Comparison of ENCODE assay signal across 12 mouse cellular contexts in genomic region chr5:91951404-91951803, GRCm38 (mm10). TPM values are rescaled to one million over a fixed set of nuclear protein-coding genes. Genes with fewer than 3 reads are reported as not detected.
DNase-seq lines count a peak whose midpoint lies in the region; ATAC-seq and TF ChIP-seq lines count a peak whose summit lies in the region.
"Had no signal": no experiment of that assay in that cellular context is flagged by ENCODE, and none has a peak within 500 bp of the region (broad histone marks: within the 10 kb centered on the region; RNA-seq: fewer than 3 reads in every experiment).

No protein-coding gene starts in this region.

- no peak overlapping the region for H3K4me2 ChIP-seq in intestine, postnatal 0 days (replicated peaks; ENCODE audit: low read depth)
- H3K4me2 ChIP-seq in intestine, embryonic 15.5 days (replicated peaks), result no peak overlapping the region
- H3K4me2 ChIP-seq in midbrain, embryonic 11.5 days, result no peak overlapping the region
- no peak overlapping the region for H3K4me2 ChIP-seq in midbrain, embryonic 13.5 days (replicated peaks)
- no peak overlapping the region for H3K4me2 ChIP-seq in stomach, postnatal 0 days (replicated peaks; ENCODE audit: low read depth)
- H3K4me2 ChIP-seq: liver, embryonic 12.5 days; stomach, embryonic 15.5 days had no signal

- DNase-seq in CD4-positive, CD25-positive, alpha-beta regulatory T cell, adult 2 months (ENCODE audit: low read depth, low spot score), result peak; percentile 18
- DNase-seq in midbrain, embryonic 11.5 days (ENCODE audit: low spot score, missing footprints), result peak; percentile 80
- no peak for DNase-seq in stomach, postnatal 0 days (ENCODE audit: low spot score)
- DNase-seq in cerebellum, postnatal 4 days (ENCODE audit: low spot score in 2 of 2), result no peak
- DNase-seq: gastrocnemius, postnatal 25 days; heart, postnatal 36 days had no signal

- no peaks in the 10 kb centered on the region for H3K4me1 ChIP-seq in intestine, postnatal 0 days (replicated peaks; ENCODE audit: control insufficient read depth, insufficient read depth, low read length)
- H3K4me1 ChIP-seq in intestine, embryonic 15.5 days (replicated peaks), result no peaks in the 10 kb centered on the region
- no peaks in the 10 kb centered on the region for H3K4me1 ChIP-seq in midbrain, embryonic 11.5 days (ENCODE audit: control insufficient read depth, insufficient read depth, low read length)
- H3K4me1 ChIP-seq in midbrain, embryonic 13.5 days (replicated peaks), result no peaks in the 10 kb centered on the region
- H3K4me1 ChIP-seq in stomach, postnatal 0 days (replicated peaks; ENCODE audit: control insufficient read depth, insufficient read depth), result no peaks in the 10 kb centered on the region
- H3K4me1 ChIP-seq: liver, embryonic 12.5 days; stomach, embryonic 15.5 days had no signal

- peak; percentile 50 for TF ChIP-seq CTCF in intestine, postnatal 0 days (IDR thresholded peaks at IDR 0.05; ENCODE audit: low read depth)
- TF ChIP-seq CTCF in stomach, postnatal 0 days (IDR thresholded peaks at IDR 0.05; ENCODE audit: low read depth), result peak; percentile 70

- peaks cover 52% of the 10 kb centered on the region for H3K36me3 ChIP-seq in intestine, postnatal 0 days (ENCODE audit: control insufficient read depth, insufficient read depth)
- H3K36me3 ChIP-seq in intestine, embryonic 15.5 days, result peaks cover 22% of the 10 kb centered on the region
- H3K36me3 ChIP-seq in midbrain, embryonic 11.5 days (ENCODE audit: control insufficient read depth, insufficient read depth, low read length), result peaks cover 7% of the 10 kb centered on the region; the same call in 1 of the 2 replicates
- H3K36me3 ChIP-seq in midbrain, embryonic 13.5 days, result peaks cover 55% of the 10 kb centered on the region
- peaks cover 23% of the 10 kb centered on the region for H3K36me3 ChIP-seq in stomach, postnatal 0 days (ENCODE audit: control insufficient read depth, insufficient read depth, low read length)

- no peak for ATAC-seq in CD4-positive, CD25-positive, alpha-beta regulatory T cell, adult 4 months
- no peak for ATAC-seq in intestine, postnatal 0 days
- no peak for ATAC-seq in intestine, embryonic 15.5 days
- no peak for ATAC-seq in midbrain, embryonic 11.5 days (ENCODE audit: low FRiP score)
- no peak for ATAC-seq in midbrain, embryonic 13.5 days
- ATAC-seq in stomach, postnatal 0 days (ENCODE audit: low FRiP score, low TSS enrichment), result no peak
- ATAC-seq: liver, embryonic 12.5 days had no signal

- TF ChIP-seq EP300 in stomach, postnatal 0 days (optimal IDR thresholded peaks at IDR 0.05), result no peak

- no peak overlapping the region for H3K4me3 ChIP-seq in intestine, postnatal 0 days (ENCODE audit: low read depth, low read length)
- no peak overlapping the region for H3K4me3 ChIP-seq in intestine, embryonic 15.5 days (replicated peaks)
- no peak overlapping the region for H3K4me3 ChIP-seq in midbrain, embryonic 11.5 days (ENCODE audit: low read depth, low read length)
- H3K4me3 ChIP-seq in midbrain, embryonic 13.5 days (replicated peaks), result no peak overlapping the region
- no peak overlapping the region for H3K4me3 ChIP-seq in stomach, postnatal 0 days (ENCODE audit: low read depth, low read length)
- H3K4me3 ChIP-seq: liver, embryonic 12.5 days; stomach, embryonic 15.5 days had no signal

- H3K27ac ChIP-seq in intestine, postnatal 0 days (ENCODE audit: low read depth, low read length), result no peak overlapping the region
- H3K27ac ChIP-seq in intestine, embryonic 15.5 days, result no peak overlapping the region
- no peak overlapping the region for H3K27ac ChIP-seq in midbrain, embryonic 11.5 days (ENCODE audit: low read depth, low read length)
- H3K27ac ChIP-seq in midbrain, embryonic 13.5 days, result no peak overlapping the region
- no peak overlapping the region for H3K27ac ChIP-seq in stomach, postnatal 0 days (replicated peaks)
- H3K27ac ChIP-seq: liver, embryonic 12.5 days; stomach, embryonic 15.5 days had no signal

- no peaks in the 10 kb centered on the region for H3K27me3 ChIP-seq in intestine, postnatal 0 days (replicated peaks; ENCODE audit: control insufficient read depth, insufficient read depth, low read length)
- no peaks in the 10 kb centered on the region for H3K27me3 ChIP-seq in intestine, embryonic 15.5 days (replicated peaks)
- no peaks in the 10 kb centered on the region for H3K27me3 ChIP-seq in midbrain, embryonic 11.5 days (ENCODE audit: control insufficient read depth, insufficient read depth, low read length)
- no peaks in the 10 kb centered on the region for H3K27me3 ChIP-seq in midbrain, embryonic 13.5 days
- H3K27me3 ChIP-seq in stomach, postnatal 0 days (ENCODE audit: control insufficient read depth, insufficient read depth, low read length), result no peaks in the 10 kb centered on the region
- H3K27me3 ChIP-seq: liver, embryonic 12.5 days; stomach, embryonic 15.5 days had no signal

- H3K9me3 ChIP-seq in intestine, postnatal 0 days (ENCODE audit: control insufficient read depth), result no peaks in the 10 kb centered on the region
- H3K9me3 ChIP-seq in intestine, embryonic 15.5 days, result no peaks in the 10 kb centered on the region
- H3K9me3 ChIP-seq in midbrain, embryonic 11.5 days (ENCODE audit: control insufficient read depth, low read length), result no peaks in the 10 kb centered on the region
- H3K9me3 ChIP-seq in midbrain, embryonic 13.5 days, result no peaks in the 10 kb centered on the region
- H3K9me3 ChIP-seq in stomach, postnatal 0 days (ENCODE audit: control insufficient read depth, low read length), result no peaks in the 10 kb centered on the region
- H3K9me3 ChIP-seq: liver, embryonic 12.5 days; stomach, embryonic 15.5 days had no signal

- no peak overlapping the region for H3K9ac ChIP-seq in intestine, postnatal 0 days (ENCODE audit: low read depth, low read length)
- no peak overlapping the region for H3K9ac ChIP-seq in intestine, embryonic 15.5 days
- H3K9ac ChIP-seq in midbrain, embryonic 11.5 days (ENCODE audit: low read length), result no peak overlapping the region
- H3K9ac ChIP-seq in midbrain, embryonic 13.5 days (replicated peaks), result no peak overlapping the region
- no peak overlapping the region for H3K9ac ChIP-seq in stomach, postnatal 0 days (ENCODE audit: low read length)
- H3K9ac ChIP-seq: liver, embryonic 12.5 days; stomach, embryonic 15.5 days had no signal

RNA-seq across cellular contexts. Expression of gene Rchy1, which starts 11.5 kb away (rescaled TPM):
- polyA plus RNA-seq in CD4-positive, CD25-positive, alpha-beta regulatory T cell, adult 4 months (2017; shearing (Covaris generic)), result 10 to 100 TPM; 81.8 to 84.6 TPM
- 63.7 and 73.0 TPM in 2 replicates for polyA plus RNA-seq in intestine, postnatal 0 days (2015; fragmentation: Nextera tagmentation; extraction: Ambion mirVana)
- 74.1 and 80.7 TPM in 2 replicates for polyA plus RNA-seq in intestine, embryonic 15.5 days (2015; fragmentation: Nextera tagmentation; extraction: Ambion mirVana)
- 40.9 and 45.6 TPM in 2 replicates for polyA plus RNA-seq in midbrain, embryonic 11.5 days (2014; fragmentation: Nextera tagmentation; extraction: Ambion mirVana)
- 77.8 and 77.9 TPM in 2 replicates for polyA plus RNA-seq in midbrain, embryonic 13.5 days (2015; fragmentation: Nextera tagmentation; extraction: Ambion mirVana)
- polyA plus RNA-seq in stomach, postnatal 0 days (2015; fragmentation: Nextera tagmentation; extraction: Ambion mirVana), result 65.7 and 73.2 TPM in 2 replicates

RNA-seq across cellular contexts. Expression of gene Odaph, which starts 35.9 kb away (rescaled TPM):
- not detected for polyA plus RNA-seq in CD4-positive, CD25-positive, alpha-beta regulatory T cell, adult 4 months (2017; shearing (Covaris generic))
- not detected in 2 replicates for polyA plus RNA-seq in intestine, postnatal 0 days (2015; fragmentation: Nextera tagmentation; extraction: Ambion mirVana)
- polyA plus RNA-seq in intestine, embryonic 15.5 days (2015; fragmentation: Nextera tagmentation; extraction: Ambion mirVana), result not detected in 2 replicates
- not detected in 2 replicates for polyA plus RNA-seq in midbrain, embryonic 11.5 days (2014; fragmentation: Nextera tagmentation; extraction: Ambion mirVana)
- polyA plus RNA-seq in midbrain, embryonic 13.5 days (2015; fragmentation: Nextera tagmentation; extraction: Ambion mirVana), result not detected in 2 replicates
- polyA plus RNA-seq in stomach, postnatal 0 days (2015; fragmentation: Nextera tagmentation; extraction: Ambion mirVana), result 0.23 and 0.30 TPM in 2 replicates
- polyA plus RNA-seq: liver, embryonic 12.5 days had no signal

Comparison
In these comparisons a context has a peak if more than half of its experiments do, and no peak if none do; other contexts are left out.
1. DNase-seq: peak in CD4-positive, CD25-positive, alpha-beta regulatory T cell, adult 2 months (single experiment) and midbrain, embryonic 11.5 days (single experiment); none in stomach, postnatal 0 days (single experiment) and cerebellum, postnatal 4 days (0 of 2).